Mouse (Mus musculus): Measurements from ENCODE around the gene Slc38a4. TPM values are rescaled to one million over a fixed set of nuclear protein-coding genes. Genes with fewer than 3 reads are reported as not detected.

Slc38a4 gene
- total RNA-seq, 2 experiments from 2014 or later = 30.2 to 62.8 TPM

- no peak for DNase-seq (ENCODE audit: low spot score in 2 of 2)
These were observed 83.0 kb downstream of the Slc38a4 start for GRCm38 (mm10) chr15:96972706-96973274.

- no peak for DNase-seq (ENCODE audit: low spot score in 2 of 2)
These were observed 83.8 kb downstream of the Slc38a4 start for GRCm38 (mm10) chr15:96971906-96972305.

GRCm38 (mm10) chr15:96969792-96970191 lies 86.0 kb downstream of the Slc38a4 start:
- no peak for DNase-seq (ENCODE audit: low spot score in 2 of 2)

- DNase-seq (ENCODE audit: low spot score in 2 of 2) = no peak
These were observed 87.0 kb downstream of the Slc38a4 start for GRCm38 (mm10) chr15:96968741-96969140.

GRCm38 (mm10) chr15:96966326-96966725 lies 89.4 kb downstream of the Slc38a4 start:
- DNase-seq (ENCODE audit: low spot score in 2 of 2) = no peak

- no peak for DNase-seq (ENCODE audit: low spot score in 2 of 2)
These were observed 92.0 kb downstream of the Slc38a4 start for GRCm38 (mm10) chr15:96963735-96964134.

GRCm38 (mm10) chr15:96963318-96963717 lies 92.4 kb downstream of the Slc38a4 start:
- no peak for DNase-seq (ENCODE audit: low spot score in 2 of 2)

- DNase-seq (ENCODE audit: low spot score in 2 of 2) = no peak
These were observed 95.4 kb downstream of the Slc38a4 start for GRCm38 (mm10) chr15:96960343-96960742.

GRCm38 (mm10) chr15:96959247-96959646 lies 96.5 kb downstream of the Slc38a4 start:
- DNase-seq (ENCODE audit: low spot score in 2 of 2) = no peak

- DNase-seq (ENCODE audit: low spot score in 2 of 2) = no peak
These were observed 99.1 kb downstream of the Slc38a4 start for GRCm38 (mm10) chr15:96956699-96957098.

- no peak for DNase-seq (ENCODE audit: low spot score in 2 of 2)
These were observed 101.4 kb downstream of the Slc38a4 start for GRCm38 (mm10) chr15:96954389-96954788.

- no peak for DNase-seq (ENCODE audit: low spot score in 2 of 2)
These were observed 101.9 kb downstream of the Slc38a4 start for GRCm38 (mm10) chr15:96953938-96954238.

- DNase-seq (ENCODE audit: low spot score in 2 of 2) = peak; percentile 19 to 31
These were observed 102.4 kb downstream of the Slc38a4 start for GRCm38 (mm10) chr15:96953112-96953937.

GRCm38 (mm10) chr15:96952488-96952887 lies 103.3 kb downstream of the Slc38a4 start:
- no peak for DNase-seq (ENCODE audit: low spot score in 2 of 2)

- DNase-seq (ENCODE audit: low spot score in 2 of 2) = no peak
These were observed 104.0 kb downstream of the Slc38a4 start for GRCm38 (mm10) chr15:96951783-96952182.

GRCm38 (mm10) chr15:96948471-96948870 lies 107.3 kb downstream of the Slc38a4 start:
- DNase-seq (ENCODE audit: low spot score in 2 of 2) = peak in 1 of 2 experiments; percentile 26

Other genes with a start within 250 kb of the Slc38a4 start
- gene Pced1b, start 191.2 kb upstream of the Slc38a4 start, total RNA-seq (2021) = 10 to 100 TPM; 30.5 to 31.6 TPM
- 10 to 100 TPM; 14.9 to 15.2 TPM for gene Amigo2, start 191.3 kb upstream of the Slc38a4 start, total RNA-seq (2021)

All from adrenal gland, postnatal 4 days (tissue).